Mouse (Mus musculus) gastrocnemius, postnatal 14 days (tissue): ENCODE measurements around the gene AL731706.1. TPM values are rescaled to one million over a fixed set of nuclear protein-coding genes. Genes with fewer than 3 reads are reported as not detected.
"Not testable (repeated sequence)": the region's sequence is repeated elsewhere in the genome, so short reads cannot be mapped to it uniquely, and the experiment has no call there.

Source experiments
- DNase-seq: peaks from one replicate; pipeline ENCODE4 v3.0.0; 2021; ENCODE audit warnings: mixed read lengths
- intact Hi-C: fragments of 180-260 bp; cut with DNase I; formaldehyde crosslinking; loops from one replicate; pipeline ENCODE4 v1.15.1; 2025; ENCODE audit warnings: low total_unique reads
- long read RNA-seq, 2 experiments: library from polyadenylated mRNA; stranded (forward); transcript quantifications; one replicate each; pipeline ENCODE4 v2.0.0; 2021
- total RNA-seq, 2 experiments: library from RNA; stranded (reverse); gene quantifications; 2 replicates each; pipeline ENCODE4 v1.2.3; 2021

Gene AL731706.1
- 10 to 100 TPM; 13.3 to 15.9 TPM for total RNA-seq
- long read RNA-seq, experiment 1, transcript AL731706.1-201 (3 exons, 944 nt), result major isoform, 40 of 40 reads
- long read RNA-seq, experiment 1, partial matches to known transcripts, result 0 of 40 reads
- long read RNA-seq, experiment 1, other reads (novel, unspliced or antisense), result 0 of 40 reads
- long read RNA-seq, experiment 2, transcript AL731706.1-201 (3 exons, 944 nt), result major isoform, 29 of 29 reads
- long read RNA-seq, experiment 2, partial matches to known transcripts, result 0 of 29 reads
- long read RNA-seq, experiment 2, other reads (novel, unspliced or antisense), result 0 of 29 reads

DNA sequence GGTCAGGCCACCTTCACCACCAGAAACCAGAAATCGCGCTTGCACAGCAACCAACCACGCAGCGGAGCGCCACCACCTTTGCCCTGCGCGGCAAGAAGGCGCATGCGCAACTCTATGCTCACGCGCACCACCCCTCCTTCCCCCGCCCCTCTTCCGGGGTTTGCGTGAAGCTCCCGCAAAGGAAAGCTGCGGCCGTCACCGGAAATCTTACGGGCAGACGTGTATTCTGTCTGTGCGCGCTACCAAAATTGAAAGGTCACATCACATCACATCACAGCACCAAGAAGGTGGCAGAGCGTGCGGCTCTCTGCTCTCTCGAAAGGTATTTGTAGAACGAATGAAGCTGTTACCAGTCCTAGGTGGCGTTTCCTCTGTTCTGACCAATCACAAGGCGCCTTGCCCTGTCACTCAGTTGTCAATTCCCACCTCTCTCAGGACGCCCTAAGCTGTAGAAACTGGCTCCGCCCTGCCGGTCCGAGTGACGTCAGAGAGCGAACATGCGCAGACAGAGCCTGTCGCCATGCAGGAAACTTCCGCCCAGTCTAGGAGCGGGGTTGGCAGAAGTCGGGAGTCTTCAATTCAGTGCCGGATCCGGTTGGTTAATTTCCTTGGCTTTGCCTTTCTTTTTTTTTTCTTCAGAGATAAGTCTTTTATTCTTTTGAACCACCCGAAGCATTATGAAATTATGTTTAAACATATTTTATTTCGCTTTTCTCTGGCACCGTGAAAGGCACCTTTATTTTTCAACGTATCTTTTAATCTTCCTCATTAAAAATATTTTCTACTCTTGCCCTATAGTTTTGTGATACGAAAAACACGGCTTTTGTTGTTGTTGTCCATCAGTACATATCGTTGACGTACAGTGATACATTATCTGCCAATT lies at the start of gene AL731706.1, which contains the start of the genes Slx4ip and Mkks:
Gene AL731706.1, minus strand, starts transcription at position 322 of the 883 bp plus-strand sequence.
Gene Slx4ip, plus strand, starts transcription at position 151 of the 883 bp plus-strand sequence.
Gene Mkks, minus strand, starts transcription at position 322 of the 883 bp plus-strand sequence.
- DNase-seq, result peak; percentile 98
- intact Hi-C loops, result no loop called here

DNA sequence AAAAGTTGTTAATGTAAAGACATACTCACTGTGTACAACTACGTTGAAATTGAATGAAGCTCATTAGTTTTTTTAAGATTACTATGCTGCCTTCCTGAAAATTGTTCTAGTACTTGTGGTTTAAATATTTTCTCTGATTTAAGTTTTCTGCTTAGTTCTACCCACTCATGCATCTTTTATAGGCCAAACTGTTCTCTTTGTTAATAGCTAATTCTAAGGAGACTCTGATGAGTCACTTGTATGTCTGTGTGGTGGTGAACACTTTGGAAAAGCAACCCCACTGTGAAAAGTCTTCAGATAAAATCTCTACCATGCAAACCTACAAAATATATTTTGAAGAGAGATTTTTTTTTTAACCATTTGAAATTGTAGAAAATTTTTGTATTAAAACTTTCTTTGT lies 47.1 kb upstream of the AL731706.1 start:
- intact Hi-C loops, result no loop called here
- no peak for DNase-seq

DNA sequence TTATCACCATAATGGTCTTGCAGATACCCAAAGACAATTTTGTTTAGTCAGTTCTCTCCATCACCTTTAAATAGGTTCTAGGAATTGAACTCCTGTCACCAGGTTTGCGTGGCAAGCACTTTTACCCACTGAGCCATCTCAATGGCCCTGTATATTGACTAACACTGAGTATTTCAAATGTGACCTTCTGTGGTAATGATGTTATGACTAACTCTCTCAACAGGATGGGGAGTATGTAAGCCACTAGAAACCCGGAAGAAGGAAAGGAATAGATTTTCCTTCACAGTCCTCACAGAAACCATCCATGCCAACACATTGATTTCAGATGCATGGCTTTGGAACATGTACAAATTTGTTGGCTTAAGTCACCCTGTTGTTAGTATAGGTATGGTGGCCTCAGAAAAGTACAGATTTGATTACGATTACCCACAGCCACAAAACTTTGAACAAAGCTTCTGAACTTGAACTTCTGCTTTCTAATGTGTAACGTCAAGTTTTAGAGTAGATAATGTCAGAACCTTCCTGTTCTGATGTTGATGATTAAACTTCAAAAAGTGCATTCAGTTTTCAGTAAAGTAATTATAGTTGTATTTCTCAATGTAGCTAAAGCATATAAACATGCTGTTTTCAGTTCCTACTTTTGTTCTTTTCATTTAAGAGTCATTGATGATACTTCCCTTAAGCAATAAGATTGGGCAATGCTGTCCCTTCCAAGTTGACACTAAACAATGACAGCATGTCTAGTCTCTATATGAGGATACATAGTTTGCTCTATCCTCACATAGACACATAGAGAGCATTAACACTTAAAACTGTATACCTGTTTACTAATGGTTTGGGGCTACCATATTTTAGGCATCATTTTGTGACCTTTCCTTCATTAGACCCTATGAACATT lies 45.5 kb upstream of the AL731706.1 start:
- intact Hi-C loops, result no loop called here
- no peak for DNase-seq

DNA sequence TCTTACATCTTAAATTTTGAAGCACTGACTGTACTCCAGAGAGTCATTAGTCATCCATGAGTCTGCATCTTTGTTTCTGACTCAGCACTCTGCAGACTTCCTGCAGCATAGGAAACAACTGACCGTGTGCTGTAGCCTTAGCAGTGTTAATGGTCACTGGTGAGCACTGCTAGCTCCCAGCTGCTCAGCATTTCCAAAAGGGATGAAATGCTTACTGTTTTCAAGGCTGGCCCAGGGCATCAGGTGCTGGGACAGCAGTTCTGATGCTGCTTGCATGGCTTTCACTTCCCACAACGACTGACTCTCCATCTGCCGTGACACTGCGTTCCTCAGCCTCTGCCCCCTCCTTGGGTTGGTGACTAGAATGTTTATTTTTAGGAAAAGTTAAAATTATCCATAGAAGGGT lies 29.8 kb upstream of the AL731706.1 start:
- intact Hi-C loops, result no loop called here
- DNase-seq, result no peak

DNA sequence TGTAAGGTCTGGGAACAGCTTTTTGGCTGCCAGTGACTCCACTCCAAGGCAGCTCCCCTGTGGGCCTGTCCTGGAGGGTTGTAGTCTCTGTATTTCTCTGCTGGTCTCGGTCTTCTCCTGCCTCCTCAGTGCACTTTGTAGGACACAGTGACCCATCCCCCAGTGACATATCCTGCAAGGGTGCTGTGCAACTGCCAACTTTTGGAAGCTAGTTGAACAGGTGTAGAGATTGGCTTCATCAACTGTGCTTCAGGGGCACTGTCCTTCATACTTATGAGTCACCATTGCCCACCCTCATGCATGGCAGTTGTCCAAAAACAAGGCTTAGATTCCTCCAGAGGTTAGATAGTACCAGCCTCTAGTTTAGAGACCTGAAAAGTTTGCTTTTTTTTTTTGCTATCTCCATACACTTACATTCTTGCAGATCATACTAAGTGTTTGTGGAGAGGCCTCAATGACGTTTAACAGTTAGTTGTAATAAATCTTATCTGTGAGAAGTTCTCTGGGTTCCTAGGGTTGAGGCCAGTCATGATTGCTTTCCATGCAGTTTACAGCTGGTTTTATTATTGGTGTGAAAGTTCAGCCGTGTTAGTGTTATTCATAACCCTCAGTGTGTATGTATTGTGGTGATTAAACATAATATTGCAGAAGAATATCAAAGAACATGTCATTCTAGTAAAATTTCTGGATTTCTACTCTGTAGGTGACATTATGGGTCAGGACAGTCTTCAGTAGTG lies 29.2 kb upstream of the AL731706.1 start:
- intact Hi-C loops, result no loop called here
- DNase-seq, result no peak

DNA sequence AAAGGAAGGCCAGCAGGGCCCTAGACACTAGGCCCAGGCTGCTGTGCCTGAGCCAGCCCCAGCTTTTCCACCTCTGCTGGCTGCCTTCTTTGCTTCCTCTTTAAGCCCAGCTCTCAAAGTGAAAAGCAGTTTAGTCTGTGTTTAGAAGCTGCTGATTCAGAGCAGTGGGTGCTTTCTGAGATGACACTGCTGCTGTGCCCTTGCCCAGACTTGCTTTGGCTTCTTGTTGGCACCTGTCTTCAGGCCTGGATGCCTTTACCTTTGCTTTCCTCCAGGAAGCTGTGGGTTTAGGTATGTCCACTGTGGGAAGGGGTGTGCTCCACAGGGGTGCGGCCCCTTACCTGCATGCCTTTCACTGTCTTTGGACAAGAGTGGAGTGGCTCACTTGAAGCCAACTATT lies 28.2 kb upstream of the AL731706.1 start:
- intact Hi-C loops, result loop anchor here (5.0 to 10.0 kb wide), 3 partner anchors 175 to 1023 kb away; no protein-coding TSS in a partner anchor
- no peak for DNase-seq

DNA sequence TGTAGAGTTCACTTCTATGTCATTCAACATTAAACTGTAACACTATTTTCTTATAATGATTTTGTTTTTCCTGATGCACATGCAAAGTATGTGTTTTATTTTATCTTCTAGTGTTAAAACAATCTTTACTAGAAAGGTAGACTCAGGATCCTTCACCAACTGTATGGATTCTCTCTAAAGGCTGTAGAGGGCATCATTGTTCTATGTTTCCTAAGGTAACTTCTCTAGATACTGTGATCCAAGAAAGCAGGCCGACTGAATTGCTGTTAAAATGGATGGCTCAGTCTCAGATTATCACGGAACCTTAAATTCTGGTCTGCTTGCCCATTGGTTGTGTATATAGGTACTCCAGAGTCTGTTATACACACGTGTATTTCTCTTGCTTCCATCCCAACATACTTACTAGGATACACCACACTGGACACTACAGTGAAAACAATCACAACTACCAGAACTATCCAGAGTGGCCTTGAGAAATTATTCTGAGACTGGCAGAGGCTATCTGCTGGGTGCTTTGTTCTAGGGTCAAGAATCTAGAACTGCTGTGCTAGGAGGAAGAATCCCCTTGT lies 23.2 kb upstream of the AL731706.1 start:
- DNase-seq, result no peak
- intact Hi-C loops, result loop anchor here (10.0 kb wide), 2 partner anchors 180 to 820 kb away; no protein-coding TSS in a partner anchor

DNA sequence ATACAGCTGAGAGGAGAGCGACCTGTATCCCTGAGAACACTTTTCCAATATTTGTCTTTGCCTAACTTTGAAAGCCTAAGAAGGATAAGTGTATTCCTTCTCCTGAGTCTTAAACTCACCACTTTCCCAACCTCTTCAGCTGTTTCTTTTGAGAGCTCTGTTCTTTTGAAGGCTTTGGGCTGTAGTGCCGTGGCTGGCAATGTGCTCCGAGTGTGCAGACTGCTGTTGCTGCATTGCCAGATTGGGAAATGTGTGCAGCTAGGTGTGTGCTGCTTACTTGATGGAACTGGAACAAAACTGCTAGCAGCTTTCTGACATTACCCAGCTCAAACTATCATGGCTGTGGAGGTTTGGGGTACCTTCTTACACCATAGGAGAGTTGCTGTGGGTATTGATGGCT lies 21.8 kb upstream of the AL731706.1 start:
- intact Hi-C loops, result loop anchor here (10.0 kb wide), 2 partner anchors 182 to 822 kb away; no protein-coding TSS in a partner anchor
- DNase-seq, result no peak

DNA sequence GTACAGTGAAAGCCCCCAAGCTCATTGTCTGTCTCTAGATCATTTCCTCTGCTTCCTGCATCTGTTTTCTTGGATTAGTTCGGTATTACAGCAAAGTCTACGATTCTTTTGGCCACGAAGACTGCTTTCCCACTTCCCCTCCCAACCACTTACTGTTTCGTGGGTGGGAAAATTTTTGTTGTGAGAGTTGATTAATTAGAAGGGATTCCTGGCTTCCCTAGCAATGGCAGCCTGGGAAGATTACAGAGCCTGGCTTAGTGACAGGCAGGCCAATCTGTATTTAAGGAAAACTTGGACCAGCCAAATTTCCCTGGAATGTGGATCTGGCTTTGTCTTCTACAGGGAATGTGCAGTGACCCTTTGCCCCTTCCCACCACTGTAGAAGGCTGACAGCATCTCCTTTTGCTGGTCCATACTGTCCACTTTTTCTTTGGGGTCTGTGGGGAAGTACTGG lies 20.8 kb upstream of the AL731706.1 start:
- DNase-seq, result no peak
- intact Hi-C loops, result loop anchor here (10.0 kb wide), 2 partner anchors 183 to 823 kb away; no protein-coding TSS in a partner anchor

DNA sequence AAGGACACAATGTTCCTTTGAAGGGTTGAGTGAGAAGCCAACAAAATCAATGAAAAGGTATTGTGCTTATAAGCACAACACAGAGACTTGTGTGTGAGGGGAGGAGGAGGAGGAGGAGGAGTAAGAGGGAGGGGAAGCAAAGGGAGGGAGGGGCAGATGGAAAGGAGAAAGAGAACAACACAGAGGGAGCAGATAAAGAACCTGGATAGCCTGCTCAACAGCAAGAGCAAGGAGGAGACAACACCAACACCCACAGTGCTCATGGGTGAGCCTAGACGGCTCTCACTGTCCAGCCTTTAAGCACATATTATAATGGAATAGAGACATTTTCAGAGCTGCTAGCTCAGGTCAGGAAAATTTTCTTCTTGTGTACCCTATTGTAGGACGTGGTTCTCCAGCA lies 18.1 kb upstream of the AL731706.1 start:
- DNase-seq, result no peak
- intact Hi-C loops, result no loop called here

DNA sequence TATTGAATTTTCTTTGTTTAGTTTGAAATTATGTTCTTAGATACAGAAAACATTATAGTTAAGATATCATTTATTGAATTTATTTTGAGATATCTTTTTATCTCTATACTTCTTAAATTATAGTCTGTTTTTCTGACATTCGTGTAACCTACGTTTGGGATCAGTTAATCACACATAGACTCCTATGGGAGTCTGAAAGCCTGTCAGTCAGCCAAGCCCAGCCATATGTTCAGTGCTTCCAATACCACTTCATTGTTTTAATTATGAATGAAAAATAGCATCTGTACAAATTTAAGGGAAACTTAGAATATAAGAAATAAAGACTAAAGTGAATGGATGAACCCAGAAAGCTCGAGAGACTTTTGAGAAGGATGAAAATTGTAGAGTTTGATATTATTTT lies 17.4 kb upstream of the AL731706.1 start:
- no peak for DNase-seq
- intact Hi-C loops, result no loop called here

DNA sequence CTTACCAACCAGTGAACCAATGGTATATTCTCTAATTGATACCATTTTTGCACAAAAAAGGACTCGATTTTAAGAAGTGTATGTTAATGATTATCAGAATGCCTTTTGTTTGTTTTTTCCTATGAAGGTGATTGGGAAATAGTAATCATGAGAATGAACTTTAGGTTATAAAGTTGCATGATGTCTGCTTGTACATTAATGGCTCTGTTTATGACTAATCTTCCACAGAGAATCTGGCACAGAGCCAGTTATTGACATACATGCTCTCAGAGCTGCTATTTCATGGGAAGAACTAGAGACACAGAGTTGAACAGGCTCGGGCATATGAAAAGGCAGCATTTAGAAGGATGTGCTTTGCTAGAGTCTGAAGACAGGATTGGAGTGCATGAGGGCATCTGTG lies 4.9 kb upstream of the AL731706.1 start:
- no peak for DNase-seq
- intact Hi-C loops, result no loop called here

DNA sequence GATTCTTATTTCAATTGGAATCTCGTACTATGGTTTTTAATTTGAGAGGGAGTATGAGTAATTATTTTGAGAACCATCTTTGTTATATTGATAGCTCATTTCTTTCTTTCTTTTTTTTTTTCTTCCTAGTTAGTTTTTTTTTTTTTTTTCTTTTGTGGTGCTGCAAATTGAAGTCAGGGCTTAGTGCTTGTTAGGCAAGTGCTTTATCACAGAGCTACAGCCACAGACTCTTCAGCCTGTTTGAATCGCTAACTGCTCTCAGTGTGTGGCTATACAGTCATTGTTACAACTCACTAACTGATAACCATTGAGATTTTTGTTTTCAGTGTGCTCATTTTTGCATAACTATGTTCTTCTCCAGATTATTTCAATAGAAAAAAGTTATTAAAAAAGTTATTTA lies 3.3 kb upstream of the AL731706.1 start:
- intact Hi-C loops, result no loop called here
- DNase-seq, result no peak

DNA sequence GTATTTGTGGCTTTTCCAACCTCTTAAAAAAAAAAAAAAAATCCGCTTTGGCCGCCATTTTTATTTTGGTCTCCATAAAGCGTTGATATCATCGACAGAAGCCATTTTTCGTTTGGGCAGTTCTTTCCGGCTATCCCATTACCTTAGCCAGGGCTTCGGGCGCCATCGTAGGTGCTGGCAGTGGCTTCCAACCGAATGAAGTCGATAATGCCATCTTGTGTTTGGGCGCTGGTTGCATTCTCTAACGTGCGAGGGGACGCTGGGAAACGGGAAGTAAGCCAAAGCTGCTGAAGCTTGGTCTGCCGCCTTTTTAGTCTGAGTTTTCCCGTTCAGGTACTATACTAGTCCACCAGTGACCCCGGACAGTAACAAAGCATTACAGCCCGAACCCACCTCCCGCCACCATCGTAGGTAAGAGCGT lies 772 bp upstream of the AL731706.1 start:
- peak; percentile 93 for DNase-seq
- intact Hi-C loops, result no loop called here

DNA sequence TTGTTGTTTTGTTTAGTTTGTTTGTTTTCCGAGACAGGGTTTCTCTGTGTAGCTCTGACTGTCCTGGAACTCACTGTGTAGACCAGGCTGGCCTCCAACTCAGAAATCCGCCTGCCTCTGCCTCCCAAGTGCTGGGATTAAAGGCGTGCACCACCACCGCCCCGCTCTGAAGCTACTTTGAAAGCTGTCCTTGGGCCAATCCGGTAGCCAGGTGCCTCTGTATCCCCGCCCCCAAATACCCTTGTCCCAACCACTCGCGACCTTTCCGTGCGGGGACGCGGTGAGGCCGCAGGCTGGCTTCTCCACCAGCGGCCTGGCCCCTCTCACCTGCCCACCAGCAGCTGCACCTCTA lies 497 bp downstream of the AL731706.1 start:
- intact Hi-C loops, DNase-seq: not testable (repeated sequence)

DNA sequence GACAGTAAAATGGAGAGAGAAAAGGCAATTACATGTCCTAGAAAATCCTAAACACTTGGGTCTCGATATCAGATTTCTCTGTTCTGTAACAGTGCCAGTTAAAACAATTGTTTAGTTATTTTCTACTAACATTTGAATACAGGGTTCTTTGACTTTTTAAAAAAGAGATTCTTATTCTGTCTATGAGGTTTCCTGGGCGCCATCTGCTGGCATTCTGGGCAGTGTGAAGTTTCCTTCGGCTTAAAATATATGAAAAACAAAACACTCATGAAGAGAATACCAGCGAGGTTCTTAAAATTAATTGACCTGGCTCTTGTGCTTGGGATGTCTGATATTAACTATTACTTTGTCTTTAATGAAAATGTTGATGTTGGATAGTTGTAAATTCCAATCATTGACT lies 4.3 kb downstream of the AL731706.1 start:
- intact Hi-C loops, result loop anchor here (10.0 kb wide), 1 partner anchor 402 kb away; no protein-coding TSS in a partner anchor
- peak; percentile 29 for DNase-seq

DNA sequence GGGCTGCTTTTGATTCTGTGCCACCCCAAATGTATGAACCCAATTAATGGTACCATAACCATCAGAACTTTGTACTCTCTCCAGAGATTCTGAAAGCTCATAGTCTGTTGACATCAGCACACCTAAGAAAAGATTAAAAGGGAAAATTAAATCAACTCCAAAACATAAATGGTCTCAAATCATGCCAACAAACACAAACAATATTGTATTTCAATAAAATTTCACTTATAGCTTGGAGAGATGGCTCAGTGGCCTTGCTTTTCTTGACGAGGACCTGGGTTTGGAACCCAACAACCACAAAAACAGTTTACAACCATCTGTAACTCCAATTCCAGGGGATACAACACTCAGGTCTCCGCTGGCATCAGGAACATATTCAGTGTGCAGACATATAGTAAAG lies 5.6 kb downstream of the AL731706.1 start, which contains the start of gene AL731706.2:
Gene AL731706.2, minus strand, starts transcription at position 101 of the 400 bp plus-strand sequence.
- no peak for DNase-seq
- intact Hi-C loops, result loop anchor here (10.0 kb wide), 1 partner anchor 401 kb away; no protein-coding TSS in a partner anchor
